Mouse (Mus musculus) thymus, postnatal 36 days (tissue): ENCODE measurements around the gene Rufy3.

ENCODE experiments used
- DNase-seq, 2 experiments: peaks; one replicate each; pipeline ENCODE4 v3.0.0; 2022; ENCODE audit warnings: mixed read lengths in 2 of 2

The Rufy3 gene

DNA sequence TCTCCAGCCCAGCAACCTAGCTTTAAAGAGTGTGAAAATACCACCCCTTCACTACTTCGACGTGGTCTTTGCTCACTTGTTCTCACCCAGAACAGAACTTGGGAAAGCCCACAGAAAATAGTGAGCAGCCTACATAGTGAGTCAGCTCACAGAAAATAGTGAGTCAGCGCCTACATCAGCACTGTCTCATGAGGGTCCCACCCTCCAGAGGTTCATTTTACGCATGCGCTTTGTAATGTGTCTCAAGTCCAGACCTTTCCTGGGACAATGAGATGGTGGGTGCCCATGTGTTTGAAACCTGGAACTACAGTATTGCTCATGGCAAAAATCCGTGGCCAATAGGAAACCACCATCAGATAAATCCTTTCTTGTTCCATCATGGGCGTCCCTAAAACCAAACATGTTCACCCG, 123.2 kb downstream of the Rufy3 start:
- no peak for DNase-seq

DNA sequence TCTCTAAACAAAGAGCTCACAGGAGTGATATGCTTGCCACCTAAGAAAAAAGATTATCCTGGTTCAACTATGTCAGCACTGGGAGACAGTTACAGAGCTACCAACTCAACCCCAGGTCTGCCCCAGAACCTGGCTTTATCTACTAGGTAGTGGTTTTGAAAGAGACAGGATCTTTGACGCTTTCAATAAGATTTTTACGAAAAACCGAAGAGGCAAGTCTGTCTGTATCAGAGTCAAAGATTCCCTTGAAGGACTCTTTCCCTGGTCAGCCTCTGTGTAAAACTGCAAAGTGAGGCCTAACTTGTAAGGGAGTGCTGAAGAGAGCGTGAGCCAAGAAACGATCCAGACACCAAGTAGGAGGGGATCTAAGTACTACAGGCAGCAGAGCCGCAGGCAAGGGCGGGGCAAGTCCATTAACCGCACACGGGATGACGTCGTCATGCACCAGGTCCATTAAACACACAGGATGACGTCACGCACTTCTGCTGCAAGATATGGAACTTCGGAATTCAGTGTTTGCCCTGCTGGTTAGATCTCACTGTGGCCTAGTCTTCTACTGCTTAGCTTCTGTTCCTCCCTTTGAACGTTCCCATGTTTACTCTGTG, 123.8 kb downstream of the Rufy3 start:
- no peak for DNase-seq

DNA sequence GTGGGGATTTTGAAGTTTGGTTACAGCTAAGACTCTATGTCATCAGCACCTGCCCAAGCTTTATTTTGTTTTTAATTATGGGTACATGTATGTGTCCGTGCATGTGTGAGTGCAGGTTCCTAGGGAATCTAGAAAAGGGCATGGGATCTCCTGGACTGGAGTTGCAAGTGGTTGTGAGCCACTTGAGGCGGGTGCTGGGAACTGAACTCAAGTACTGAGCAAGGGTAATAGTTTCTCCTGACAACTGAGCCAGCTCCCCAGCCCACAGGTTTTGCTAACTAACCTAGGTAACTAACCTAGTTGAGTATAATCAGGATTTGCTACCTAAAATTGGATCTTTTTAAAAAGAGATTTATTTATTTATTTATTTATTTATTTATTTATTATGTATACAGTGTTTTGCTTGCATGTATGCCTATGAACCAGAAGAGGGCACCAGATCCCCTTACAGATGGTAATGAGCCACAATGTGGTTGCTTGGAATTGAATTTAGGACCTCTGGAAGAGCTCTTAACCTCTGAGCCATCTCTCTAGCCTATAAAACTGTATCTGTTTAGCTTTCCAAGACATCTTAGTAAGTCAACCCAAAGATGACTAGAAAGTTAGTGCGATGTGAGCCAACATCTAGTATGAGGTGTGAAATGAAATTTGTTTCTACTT, 124.6 kb downstream of the Rufy3 start:
- DNase-seq: no peak

DNA sequence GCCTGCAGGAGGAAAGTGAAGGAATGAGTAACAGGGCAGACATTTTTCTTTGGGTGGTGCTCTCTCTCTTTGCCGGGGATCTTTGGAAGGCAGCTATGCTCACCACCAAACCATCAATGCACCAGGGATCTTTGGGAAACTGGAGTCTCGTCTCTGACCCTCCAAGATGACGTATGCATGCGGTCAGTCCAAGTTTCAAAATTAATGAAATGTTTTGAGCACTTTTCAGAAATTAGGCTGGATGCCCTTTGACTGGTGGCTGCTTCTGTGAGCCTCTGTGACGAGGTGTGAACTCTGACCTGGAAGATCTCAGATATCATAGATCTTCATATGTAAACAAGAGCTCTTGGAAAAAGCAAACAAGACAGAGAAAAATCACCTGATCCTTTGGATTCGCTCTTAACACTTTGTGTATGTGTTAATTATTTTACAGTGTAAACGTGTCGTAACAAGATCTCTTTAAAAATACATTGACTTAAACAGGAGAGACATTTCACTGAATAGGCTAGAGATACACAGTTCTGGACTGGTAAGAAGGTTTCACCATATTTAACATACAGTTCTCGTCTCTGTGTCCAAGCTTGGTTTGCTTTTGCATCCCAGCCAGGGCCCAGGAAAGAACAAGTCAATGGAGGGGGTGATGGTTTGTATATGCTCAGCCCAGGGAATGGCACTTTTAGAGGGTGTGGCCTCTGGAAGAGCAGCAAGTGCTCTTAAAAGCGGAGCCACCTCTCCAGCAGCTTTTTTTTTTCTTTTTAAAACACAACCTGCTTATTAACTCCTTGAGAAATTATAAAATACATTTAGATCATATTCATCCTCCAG, 126.1 kb downstream of the Rufy3 start:
- no peak for DNase-seq

DNA sequence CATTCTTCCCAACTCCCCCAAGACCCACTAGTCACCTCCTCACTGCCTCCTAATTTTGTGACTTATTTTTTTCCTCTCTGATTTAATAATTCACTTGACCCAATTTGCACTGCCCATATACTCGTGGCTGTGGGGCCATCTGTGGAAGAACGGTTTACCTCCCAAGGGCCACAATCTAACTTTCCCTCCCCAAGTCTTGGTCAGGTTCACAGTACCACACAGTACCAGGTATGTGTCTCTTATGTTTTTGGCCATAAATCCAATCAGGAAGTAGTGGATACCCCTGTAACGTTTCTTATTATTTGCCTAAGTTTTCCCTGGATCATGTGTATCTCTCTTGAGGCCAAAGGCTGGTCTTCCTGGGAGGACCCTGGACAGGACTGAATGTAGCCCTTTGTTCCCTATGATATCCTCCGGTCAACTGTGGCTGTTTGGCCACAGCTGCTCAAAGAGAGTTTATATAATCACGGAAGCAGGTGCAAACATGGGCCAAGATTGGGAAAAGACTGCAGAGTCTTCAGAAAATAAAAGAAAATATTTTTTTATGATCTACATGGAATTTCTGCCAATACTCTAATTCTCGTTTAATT, 126.8 kb downstream of the Rufy3 start:
- no peak for DNase-seq

DNA sequence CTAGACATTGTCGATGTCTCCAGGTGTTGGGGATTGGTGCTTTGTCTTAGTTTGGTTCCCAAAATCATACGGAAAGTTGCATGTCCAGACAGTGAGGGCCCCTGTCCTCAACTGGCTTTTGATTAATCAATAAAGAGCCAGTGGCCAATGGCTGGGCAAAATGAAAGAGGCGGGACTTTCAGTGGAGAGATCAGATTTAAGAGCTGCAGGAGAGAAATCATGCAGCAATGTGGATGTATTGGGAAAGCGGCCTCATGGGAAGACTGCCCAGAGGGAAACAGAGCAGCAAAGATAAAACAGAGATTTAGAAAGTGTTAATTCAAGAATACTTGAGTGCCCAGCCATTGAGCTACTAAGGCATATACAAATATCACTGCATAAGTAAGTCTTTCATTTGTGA, 127.7 kb downstream of the Rufy3 start:
- no peak for DNase-seq

DNA sequence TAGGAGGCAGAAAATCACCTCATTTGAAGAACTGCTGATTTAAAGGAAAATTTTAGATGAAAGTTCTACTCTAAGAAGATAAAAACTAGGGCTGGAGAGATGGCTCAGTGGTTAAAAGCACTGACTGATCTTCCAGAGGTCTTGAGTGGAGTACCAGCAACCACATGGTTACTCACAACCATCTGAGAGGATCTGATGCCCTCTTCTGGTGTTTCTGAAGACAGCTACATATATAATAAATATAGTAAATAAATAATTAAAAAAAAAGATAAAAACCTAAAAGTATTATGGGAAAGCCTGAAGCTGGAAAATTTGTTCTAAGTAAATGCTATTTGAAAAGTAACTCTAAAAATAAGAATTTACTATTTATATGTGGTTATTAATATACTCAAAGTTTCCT, 128.2 kb downstream of the Rufy3 start:
- no peak for DNase-seq

DNA sequence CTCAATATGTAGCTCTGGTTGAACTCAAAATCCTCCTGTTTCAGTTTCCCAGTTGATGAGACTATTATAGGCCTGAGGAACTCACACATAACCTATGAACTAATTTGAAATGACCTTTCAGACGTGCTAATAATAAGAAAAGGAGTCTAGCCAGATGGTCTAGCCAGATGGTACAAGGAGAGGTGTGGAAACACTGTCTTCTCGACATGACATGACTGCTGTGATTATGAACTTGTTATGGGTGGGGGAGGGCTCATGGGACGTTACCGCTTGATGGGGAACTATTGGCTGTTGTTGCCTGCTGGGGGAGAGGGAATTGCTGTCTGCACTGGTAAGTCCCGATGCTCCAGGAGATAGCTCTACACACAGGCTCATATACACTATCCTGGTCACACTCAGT, 132.5 kb downstream of the Rufy3 start:
- DNase-seq: no peak

DNA sequence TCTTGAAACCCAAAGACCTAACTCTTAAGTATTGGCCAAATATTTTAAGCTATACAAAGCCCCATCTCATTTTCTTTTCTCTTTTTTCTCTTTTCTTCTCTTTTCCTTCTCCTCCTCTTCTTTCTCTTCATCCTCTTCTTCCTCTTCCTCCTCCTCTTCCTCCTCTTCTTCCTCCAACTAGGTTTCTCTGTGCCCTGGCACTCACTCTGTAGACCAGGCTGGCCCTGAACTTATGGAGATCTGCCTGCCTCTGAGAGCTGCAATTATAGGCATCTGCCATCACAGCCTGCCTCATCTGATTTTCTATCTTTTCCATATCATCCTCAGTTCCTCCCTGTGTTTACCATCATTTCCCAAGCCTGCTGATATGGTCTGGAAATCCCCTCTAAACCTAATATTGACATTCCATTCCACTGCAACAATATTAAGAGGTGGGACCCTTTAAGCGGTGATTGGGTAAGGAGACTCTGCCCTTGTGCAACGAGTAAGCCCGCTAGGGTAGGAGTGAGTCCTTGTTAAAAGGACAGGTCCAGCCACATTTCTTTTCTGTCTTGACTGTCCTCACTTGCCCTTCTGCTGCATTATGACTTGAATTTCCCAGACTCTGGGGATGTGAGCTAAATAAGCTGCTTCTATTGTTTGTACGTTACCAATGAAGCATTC, 134.5 kb downstream of the Rufy3 start:
- DNase-seq: no peak
